Mouse (Mus musculus): ENCODE data around the gene Pard3b. TPM values are rescaled to one million over a fixed set of nuclear protein-coding genes. Genes with fewer than 3 reads are reported as not detected.

Pard3b gene
- polyA plus RNA-seq, 1 experiment from 2014 or later = 17.0 TPM

DNA sequence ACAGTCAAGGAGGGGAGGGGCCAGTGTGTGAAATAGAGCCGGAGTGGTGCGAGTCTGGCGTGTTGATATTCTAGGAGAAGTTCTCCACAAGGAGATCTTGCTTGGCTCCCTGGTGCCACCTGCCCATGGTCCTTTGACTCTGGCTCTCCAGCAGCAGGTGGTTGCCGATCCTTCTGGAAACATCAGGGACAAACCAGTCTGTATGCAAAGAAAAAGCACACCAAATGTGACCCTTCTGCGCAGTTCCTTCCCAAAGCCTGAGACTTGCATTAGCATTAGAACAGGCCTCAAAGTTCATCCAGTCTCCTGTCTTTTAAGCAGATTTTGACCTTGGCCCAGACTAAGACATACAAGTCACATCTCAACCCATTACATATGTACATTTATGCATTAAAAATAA is 1011.9 kb downstream of the Pard3b start:
- WGBS = 90% methylated on average over 5 of the region's 5 CpGs
- ATAC-seq (ENCODE audit: low FRiP score, low read depth) = no peak

DNA sequence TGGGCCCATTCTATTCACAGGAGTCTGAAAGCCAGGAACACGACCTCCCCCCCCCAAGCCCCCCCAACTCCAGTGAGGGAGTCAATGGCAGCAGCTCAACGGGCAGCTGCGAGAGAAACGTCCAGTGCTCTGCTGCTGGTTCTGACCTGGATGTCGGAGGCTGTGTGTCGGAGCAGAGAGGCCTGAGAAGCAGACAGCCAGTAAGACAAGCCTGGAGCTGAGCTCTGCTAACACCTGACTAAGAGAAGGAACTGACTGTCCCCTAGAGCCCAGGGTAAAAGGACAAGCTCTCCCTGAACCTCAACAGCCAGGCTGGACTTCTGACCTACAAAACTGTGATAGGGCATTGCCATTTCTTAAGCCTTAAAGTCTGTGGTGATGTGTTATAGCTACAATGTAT is 1015.8 kb downstream of the Pard3b start:
- Histone ChIP-seq H3K4me1 (peaks cover 5% of the 10 kb centered on the region; the same call in 1 of the 2 replicates), H3K4me2 (replicated peaks) (no peak overlapping the region), H3K27me3 (peaks cover 7% of the 10 kb centered on the region), H3K4me3 (no peak overlapping the region), H3K36me3 (no peaks in the 10 kb centered on the region), H3K9me3 (no peaks in the 10 kb centered on the region), H3K9ac (no peak overlapping the region), H3K27ac (no peak overlapping the region)
- ATAC-seq (ENCODE audit: low FRiP score, low read depth) = no peak
- WGBS = 72% methylated on average over 6 of the region's 6 CpGs

More for the DNA sequence above, 1011.9 kb downstream of the Pard3b start:
- Histone ChIP-seq H3K4me1 (peaks cover 23% of the 10 kb centered on the region), H3K9ac (no peak overlapping the region), H3K27ac (no peak overlapping the region), H3K27me3 (peaks cover 8% of the 10 kb centered on the region), H3K36me3 (no peaks in the 10 kb centered on the region), H3K9me3 (no peaks in the 10 kb centered on the region), H3K4me3 (no peak overlapping the region), H3K4me2 (replicated peaks) (no peak overlapping the region)

DNA sequence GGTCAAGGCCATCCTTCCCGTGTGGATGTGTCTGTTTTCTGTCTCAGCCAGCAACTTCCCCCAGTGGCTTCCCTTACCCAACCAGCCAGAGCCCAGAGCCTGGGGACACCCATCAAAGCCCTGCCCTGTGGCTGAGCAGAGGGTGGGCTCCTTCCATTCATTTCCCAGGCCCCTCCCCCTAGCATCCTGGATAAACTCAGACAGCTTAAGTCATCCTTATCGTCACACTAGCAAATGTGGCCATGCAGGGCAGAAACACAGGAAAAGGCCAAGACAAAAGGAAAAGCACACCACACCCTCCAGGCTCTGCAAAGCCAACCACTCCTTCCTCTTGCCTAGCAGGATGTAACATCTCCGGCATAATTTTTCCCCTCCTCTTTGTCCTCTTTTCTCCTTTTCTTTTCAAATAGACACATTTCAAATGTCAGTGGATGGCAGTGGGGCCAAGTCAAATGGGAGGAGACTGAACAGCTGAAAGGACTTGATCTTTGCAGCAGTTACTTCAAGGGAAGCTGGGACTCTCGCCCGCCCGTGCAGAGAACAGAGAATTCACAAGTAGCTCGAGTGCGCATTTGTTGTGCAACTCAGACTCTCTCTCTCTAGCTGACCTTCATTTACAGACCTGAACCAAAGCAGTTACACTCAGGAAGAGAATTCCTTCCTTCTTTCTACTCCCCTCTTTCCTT is 1026.5 kb downstream of the Pard3b start:
- H3K27me3 ChIP-seq = peaks cover 3% of the 10 kb centered on the region; the same call in 1 of the 2 replicates
- H3K27ac ChIP-seq = no peak overlapping the region
- H3K4me1 ChIP-seq = no peaks in the 10 kb centered on the region
- no peak overlapping the region for H3K9ac ChIP-seq
- 72% methylated on average over 8 of the region's 8 CpGs for WGBS
- no peak overlapping the region for H3K4me3 ChIP-seq
- H3K4me2 ChIP-seq (replicated peaks) = no peak overlapping the region
- no peaks in the 10 kb centered on the region for H3K36me3 ChIP-seq
- no peak for ATAC-seq (ENCODE audit: low FRiP score, low read depth)
- peaks cover 6% of the 10 kb centered on the region; the same call in 1 of the 2 replicates for H3K9me3 ChIP-seq

DNA sequence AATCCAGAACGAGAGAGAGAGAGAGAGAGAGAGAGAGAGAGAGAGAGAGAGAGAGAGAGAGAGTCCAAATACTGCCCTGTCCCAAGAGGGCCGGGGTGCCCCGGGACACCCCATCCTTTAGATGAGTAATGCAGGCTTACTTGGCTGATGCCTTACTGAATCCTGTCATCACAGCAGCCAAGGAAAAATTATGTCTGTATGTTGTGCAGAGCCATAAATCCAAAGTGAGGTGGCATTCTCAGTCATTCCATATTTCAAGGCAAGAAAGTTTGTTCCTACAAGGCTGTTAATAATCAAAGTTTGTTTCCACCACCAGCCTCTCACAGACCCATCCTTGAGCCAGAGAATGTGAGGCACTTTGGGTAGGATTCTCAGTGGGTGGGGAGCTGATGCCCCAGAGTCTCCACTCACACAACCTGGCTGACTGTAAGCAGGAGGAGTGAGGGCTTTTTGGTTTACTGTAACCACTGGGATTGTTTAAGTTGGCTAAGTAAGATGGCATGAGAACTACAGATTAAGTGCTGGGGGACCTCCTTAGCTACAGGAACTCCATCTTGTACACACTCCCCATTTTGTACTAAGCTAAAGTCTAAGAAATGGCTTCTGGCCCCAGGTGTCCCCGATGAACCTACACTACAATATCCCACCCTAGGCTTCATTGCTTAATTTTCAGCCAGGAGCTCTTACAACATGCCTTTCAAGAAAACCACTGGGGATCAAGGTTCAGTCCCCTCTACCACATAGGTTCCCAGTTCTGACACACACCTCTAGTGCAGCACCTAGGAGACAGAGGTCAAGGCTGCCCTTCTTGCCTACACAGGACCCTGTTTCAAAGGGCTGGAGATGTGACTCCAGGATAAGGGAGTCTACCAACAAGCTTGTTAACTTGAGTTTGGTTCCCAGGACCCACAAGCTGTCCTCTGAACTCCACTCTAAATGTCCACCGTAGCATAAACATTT is 1027.4 kb downstream of the Pard3b start:
- Histone ChIP-seq H3K27me3 (peaks cover 3% of the 10 kb centered on the region; the same call in 1 of the 2 replicates), H3K9ac (no peak overlapping the region), H3K9me3 (peaks cover 6% of the 10 kb centered on the region; the same call in 1 of the 2 replicates), H3K4me2 (replicated peaks) (no peak overlapping the region), H3K36me3 (no peaks in the 10 kb centered on the region), H3K27ac (no peak overlapping the region), H3K4me1 (no peaks in the 10 kb centered on the region), H3K4me3 (no peak overlapping the region)
- 85% methylated on average over 5 of the region's 5 CpGs for WGBS
- ATAC-seq (ENCODE audit: low FRiP score, low read depth) = no peak

DNA sequence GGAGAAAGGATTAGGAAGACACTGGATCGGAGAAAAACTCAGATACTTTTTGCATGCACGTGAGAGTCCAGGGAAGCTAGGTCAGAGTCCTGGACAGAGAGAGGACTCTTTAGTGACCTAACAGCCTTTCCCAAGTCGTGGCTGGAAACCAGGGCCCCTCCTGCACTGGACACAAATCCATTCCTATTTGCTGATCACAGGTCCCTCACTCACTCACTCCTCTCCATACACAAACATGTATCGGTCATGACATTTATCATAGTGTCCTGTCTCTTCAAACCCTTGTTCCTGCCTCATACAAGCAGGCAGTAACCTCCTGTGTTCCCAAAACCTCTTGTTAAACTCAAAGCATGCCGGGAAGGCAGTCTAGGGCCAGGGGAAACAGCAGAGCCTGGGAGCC is 1028.2 kb downstream of the Pard3b start:
- Histone ChIP-seq H3K9ac (no peak overlapping the region), H3K9me3 (peaks cover 6% of the 10 kb centered on the region; the same call in 1 of the 2 replicates)
- 72% methylated on average over 5 of the region's 5 CpGs for WGBS

DNA sequence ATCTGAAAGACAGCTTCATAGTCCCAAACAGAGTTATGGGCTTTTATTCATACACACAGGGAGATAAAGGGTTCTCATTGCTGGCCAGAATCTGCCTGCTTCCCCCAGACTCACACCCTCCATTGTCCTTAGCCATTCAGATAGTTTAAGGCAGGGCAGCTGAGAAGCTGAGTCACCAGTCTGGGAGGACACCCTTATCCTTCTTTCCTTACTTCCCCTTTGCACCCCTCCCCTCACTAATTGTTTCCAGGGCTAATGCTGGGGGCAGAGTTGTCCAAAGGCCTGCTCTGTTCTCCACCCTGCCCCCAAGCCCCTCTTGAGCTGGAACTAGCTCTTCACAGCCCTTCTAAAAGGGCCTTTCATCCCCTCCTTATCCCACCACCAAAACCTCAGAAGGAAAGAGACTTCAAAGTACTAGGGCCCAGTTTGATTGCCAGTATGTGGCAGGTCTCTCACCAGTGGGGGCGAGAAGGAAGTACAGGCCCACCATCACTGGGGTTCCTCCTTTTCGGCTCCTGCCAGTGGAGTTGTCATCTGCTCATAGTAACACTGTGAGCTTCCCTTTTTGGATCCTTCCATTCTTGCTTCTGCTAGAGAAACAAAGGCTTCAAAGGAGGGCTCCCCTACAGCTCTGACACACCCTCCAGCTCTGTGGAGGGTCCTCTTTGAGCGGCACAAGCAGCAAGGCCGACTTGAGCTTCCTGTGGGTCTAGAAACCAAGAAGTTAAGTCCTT is 1040.2 kb downstream of the Pard3b start:
- Histone ChIP-seq H3K27ac (no peak overlapping the region), H3K4me3 (no peak overlapping the region), H3K4me1 (peaks cover 19% of the 10 kb centered on the region), H3K9me3 (no peaks in the 10 kb centered on the region), H3K4me2 (replicated peaks) (no peak overlapping the region), H3K27me3 (0 out of 2 replicates have a peak, but pooled peaks cover 6% of the 10 kb centered on the region), H3K36me3 (no peaks in the 10 kb centered on the region), H3K9ac (no peak overlapping the region)
- whole genome bisulfite sequencing = 57% methylated on average over 4 of the region's 4 CpGs
- no peak for ATAC-seq (ENCODE audit: low FRiP score, low read depth)

More for the DNA sequence above, 1028.2 kb downstream of the Pard3b start:
- Histone ChIP-seq H3K36me3 (no peaks in the 10 kb centered on the region), H3K4me2 (replicated peaks) (no peak overlapping the region), H3K27ac (no peak overlapping the region), H3K27me3 (peaks cover 3% of the 10 kb centered on the region; the same call in 1 of the 2 replicates), H3K4me3 (no peak overlapping the region), H3K4me1 (no peaks in the 10 kb centered on the region)
- ATAC-seq (ENCODE audit: low FRiP score, low read depth) = no peak

DNA sequence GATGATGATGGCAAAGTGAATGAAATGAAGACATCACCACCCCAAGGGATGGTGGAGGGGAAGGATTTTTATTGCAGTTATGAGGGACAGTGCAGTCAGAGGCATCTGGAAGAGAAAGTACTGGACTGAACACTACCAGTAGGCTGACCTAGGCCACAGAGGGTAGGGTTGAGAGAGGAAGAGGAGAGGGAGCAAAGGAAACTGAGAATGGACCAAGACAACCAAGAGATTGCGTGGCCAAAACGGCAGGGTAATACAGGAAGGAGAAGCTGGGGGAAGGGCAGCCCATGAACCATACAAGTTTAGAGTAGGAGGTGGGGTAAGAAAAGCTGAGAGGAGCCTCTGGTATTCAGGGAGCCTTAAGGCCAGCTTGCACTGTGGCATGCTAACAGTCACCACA is 1040.8 kb downstream of the Pard3b start:
- peaks cover 6% of the 10 kb centered on the region; the same call in 1 of the 2 replicates for H3K27me3 ChIP-seq
- peaks cover 19% of the 10 kb centered on the region for H3K4me1 ChIP-seq
- H3K4me3 ChIP-seq = no peak overlapping the region
- no peak overlapping the region for H3K9ac ChIP-seq
- H3K36me3 ChIP-seq = no peaks in the 10 kb centered on the region
- no peak for ATAC-seq (ENCODE audit: low FRiP score, low read depth)
- H3K9me3 ChIP-seq = no peaks in the 10 kb centered on the region
- H3K4me2 ChIP-seq (replicated peaks) = no peak overlapping the region
- no peak overlapping the region for H3K27ac ChIP-seq
- WGBS = 90% methylated on average over 2 of the region's 2 CpGs

DNA sequence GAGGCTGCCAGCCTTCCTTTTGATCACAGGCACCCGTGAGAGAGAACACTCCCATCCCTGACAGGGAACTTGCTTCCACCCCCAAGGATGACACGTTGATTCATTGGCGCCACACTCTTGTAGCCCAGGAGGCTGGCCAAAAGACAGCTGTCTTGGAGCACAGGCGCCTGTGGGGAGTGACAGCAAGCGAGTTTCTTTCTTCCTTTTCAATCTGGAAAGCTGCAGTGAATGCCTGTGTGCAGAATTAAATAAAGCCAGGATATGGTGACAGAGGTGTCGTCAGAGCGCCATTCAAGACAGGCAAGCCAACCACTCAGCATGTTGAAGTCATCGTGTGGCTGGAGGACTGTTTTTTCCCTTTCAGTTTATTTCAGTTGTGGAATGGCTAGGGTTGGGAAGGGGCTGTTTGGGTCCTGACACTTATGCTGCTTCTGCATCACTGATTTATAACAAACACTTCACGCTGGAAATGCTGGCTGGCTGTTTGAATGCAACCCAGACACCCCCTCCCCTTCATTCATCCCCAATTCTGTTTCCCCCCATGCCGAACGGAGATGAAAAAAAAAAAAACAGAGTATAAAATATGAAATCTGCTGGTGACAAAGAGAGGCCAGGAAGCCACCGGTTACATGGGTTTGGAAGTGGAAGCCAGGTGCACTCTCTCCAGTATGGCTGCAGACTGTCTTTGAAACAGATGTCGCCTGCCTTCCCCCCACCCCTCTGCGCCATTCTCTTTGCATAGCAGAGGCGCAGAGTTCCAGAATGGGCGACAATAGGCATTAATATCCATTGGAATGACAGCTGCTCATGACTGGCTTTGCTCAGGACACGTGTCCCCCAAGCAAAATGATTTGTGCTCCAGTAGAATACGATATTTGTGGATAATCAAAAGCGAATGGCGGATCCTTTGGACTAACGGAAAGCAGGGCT is 1044.1 kb downstream of the Pard3b start:
- no peak for ATAC-seq (ENCODE audit: low FRiP score, low read depth)
- H3K9me3 ChIP-seq = no peaks in the 10 kb centered on the region
- H3K4me2 ChIP-seq (replicated peaks) = no peak overlapping the region
- H3K27ac ChIP-seq = no peak overlapping the region
- H3K9ac ChIP-seq = no peak overlapping the region
- no peak overlapping the region for H3K4me3 ChIP-seq
- H3K4me1 ChIP-seq = peaks cover 19% of the 10 kb centered on the region
- H3K27me3 ChIP-seq = peaks cover 10% of the 10 kb centered on the region
- H3K36me3 ChIP-seq = no peaks in the 10 kb centered on the region
- 50% methylated on average over 21 of the region's 21 CpGs for WGBS

DNA sequence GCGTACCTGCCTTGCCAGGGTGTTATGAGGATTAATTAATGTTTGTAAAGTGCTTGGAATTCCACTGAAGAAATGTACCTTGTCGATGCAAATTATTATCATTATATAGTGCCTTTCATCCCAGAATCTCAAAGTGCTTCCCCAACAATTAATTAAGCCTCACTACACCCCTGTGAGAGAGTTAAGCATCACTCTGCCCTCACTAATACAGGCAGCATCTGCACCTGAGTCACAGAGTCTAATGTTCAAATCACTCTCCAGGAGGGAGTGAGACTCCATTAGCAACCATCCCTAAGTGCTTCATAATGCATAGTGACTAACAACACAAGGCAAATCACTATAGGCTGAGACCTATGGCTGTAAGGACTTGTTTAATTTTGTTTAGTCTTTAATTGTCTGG is 1044.9 kb downstream of the Pard3b start:
- Histone ChIP-seq H3K27me3 (peaks cover 14% of the 10 kb centered on the region), H3K4me1 (peaks cover 19% of the 10 kb centered on the region), H3K4me2 (replicated peaks) (no peak overlapping the region), H3K36me3 (no peaks in the 10 kb centered on the region), H3K27ac (no peak overlapping the region), H3K9ac (no peak overlapping the region), H3K9me3 (no peaks in the 10 kb centered on the region), H3K4me3 (no peak overlapping the region)
- no peak for ATAC-seq (ENCODE audit: low FRiP score, low read depth)
- 81% methylated on average over 2 of the region's 2 CpGs for WGBS

DNA sequence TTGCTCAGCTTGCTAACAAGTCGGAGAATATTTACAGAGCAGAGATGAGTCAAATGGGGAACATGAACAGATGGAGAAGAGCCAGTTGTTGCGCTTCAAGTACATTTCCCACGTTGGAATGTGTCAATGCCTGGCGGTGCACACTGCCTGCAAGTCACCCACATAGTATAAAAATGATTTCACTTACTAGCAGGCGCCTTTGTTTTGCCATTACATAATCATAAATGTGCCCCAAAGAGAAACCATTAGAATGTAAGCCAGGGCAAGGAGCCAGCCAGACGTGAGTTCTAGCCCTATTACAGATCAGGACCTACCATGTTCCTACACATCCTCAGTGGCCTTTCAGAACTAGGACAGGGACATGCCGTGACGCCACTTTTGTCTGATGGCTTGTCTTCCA is 1048.9 kb downstream of the Pard3b start:
- Histone ChIP-seq H3K4me2 (replicated peaks) (no peak overlapping the region), H3K4me3 (no peak overlapping the region), H3K27ac (no peak overlapping the region), H3K4me1 (peaks cover 6% of the 10 kb centered on the region; the same call in 1 of the 2 replicates), H3K9me3 (no peaks in the 10 kb centered on the region), H3K9ac (no peak overlapping the region), H3K27me3 (peaks cover 15% of the 10 kb centered on the region), H3K36me3 (no peaks in the 10 kb centered on the region)
- ATAC-seq (ENCODE audit: low FRiP score, low read depth) = no peak
- 77% methylated on average over 8 of the region's 8 CpGs for WGBS

DNA sequence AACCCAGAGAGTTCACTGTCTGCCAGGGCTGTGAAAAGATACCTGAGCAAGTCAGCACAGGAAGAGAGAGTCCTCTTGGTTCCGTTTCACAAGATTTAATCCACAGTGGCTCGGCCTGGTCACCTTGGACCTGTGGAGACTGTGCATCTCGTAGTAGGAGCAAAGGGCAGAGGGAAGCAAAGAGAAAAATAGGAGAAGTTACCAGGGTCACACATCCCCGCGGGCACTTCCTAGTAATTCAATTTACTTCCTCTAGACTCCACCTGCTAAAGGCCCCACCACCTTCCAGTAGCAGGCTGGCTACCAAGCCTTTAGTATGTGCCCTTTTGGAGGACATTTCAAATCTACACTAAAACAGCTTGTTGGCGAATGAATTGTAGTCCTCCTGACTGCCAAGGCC is 1052.6 kb downstream of the Pard3b start:
- Histone ChIP-seq H3K27me3 (peaks cover 15% of the 10 kb centered on the region), H3K4me3 (no peak overlapping the region), H3K27ac (no peak overlapping the region), H3K4me1 (peaks cover 7% of the 10 kb centered on the region), H3K4me2 (replicated peaks) (no peak overlapping the region), H3K9ac (no peak overlapping the region), H3K36me3 (no peaks in the 10 kb centered on the region), H3K9me3 (no peaks in the 10 kb centered on the region)
- 88% methylated on average over 6 of the region's 6 CpGs for WGBS
- ATAC-seq (ENCODE audit: low FRiP score, low read depth) = no peak

Data from limb, embryonic 13.5 days (tissue).